Mouse (Mus musculus): ENCODE results near the gene Man1b1. TPM values are rescaled to one million over a fixed set of nuclear protein-coding genes. Genes with fewer than 3 reads are reported as not detected.
A peak's percentile ranks its signal among the peaks of the same experiment; 100 is the strongest.

Man1b1 gene
- polyA plus RNA-seq, 2 experiments: 35.3 to 70.2 TPM

- Histone ChIP-seq H3K4me1 (ENCODE audit: control insufficient read depth, insufficient read depth, low read length) (peaks cover 3% of the 10 kb centered on the region; the same call in 1 of the 2 replicates), H3K4me2 (replicated peaks; ENCODE audit: low read depth, low read length, severe bottlenecking) (peak overlapping the region; percentile 44), H3K9me3 (ENCODE audit: control insufficient read depth, low read length) (no peaks in the 10 kb centered on the region), H3K27ac (replicated peaks; ENCODE audit: low read depth, low read length) (no peak overlapping the region), H3K27me3 (ENCODE audit: control insufficient read depth, insufficient read depth, low read length) (peaks cover 58% of the 10 kb centered on the region), H3K36me3 (ENCODE audit: control insufficient read depth, insufficient read depth, low read length) (no peaks in the 10 kb centered on the region), H3K9ac (ENCODE audit: low read depth, low read length, severe bottlenecking) (0 out of 2 replicates have a peak overlapping the region, but pooled peaks have one; percentile 12), H3K4me3 (replicated peaks; ENCODE audit: low read length) (peak overlapping the region; percentile 32)
- WGBS: 6% methylated on average over 26 of the region's 32 CpGs
- DNase-seq (ENCODE audit: low spot score) (no peak), ATAC-seq (ENCODE audit: low FRiP score, low read depth) (no peak)
- TF ChIP-seq POLR2A (IDR thresholded peaks at IDR 0.05; ENCODE audit: borderline replicate concordance, extremely low read depth, insufficient read depth, insufficient read length): no peak
Measured at GRCm38 (mm10) chr2:25291184-25292053, 40.7 kb upstream of the Man1b1 start.

GRCm38 (mm10) chr2:25292054-25292544 lies 40.0 kb upstream of the Man1b1 start:
- Histone ChIP-seq H3K9ac (ENCODE audit: low read depth, low read length, severe bottlenecking) (peak overlapping the region; percentile 12; the same call in 1 of the 2 replicates), H3K27me3 (ENCODE audit: control insufficient read depth, insufficient read depth, low read length) (peaks cover 58% of the 10 kb centered on the region), H3K4me2 (replicated peaks; ENCODE audit: low read depth, low read length, severe bottlenecking) (peak overlapping the region; percentile 44), H3K4me1 (ENCODE audit: control insufficient read depth, insufficient read depth, low read length) (peaks cover 3% of the 10 kb centered on the region; the same call in 1 of the 2 replicates), H3K36me3 (ENCODE audit: control insufficient read depth, insufficient read depth, low read length) (no peaks in the 10 kb centered on the region), H3K9me3 (ENCODE audit: control insufficient read depth, low read length) (no peaks in the 10 kb centered on the region), H3K4me3 (replicated peaks; ENCODE audit: low read length) (peak overlapping the region; percentile 32), H3K27ac (replicated peaks; ENCODE audit: low read depth, low read length) (no peak overlapping the region)
- TF ChIP-seq POLR2A (IDR thresholded peaks at IDR 0.05; ENCODE audit: borderline replicate concordance, extremely low read depth, insufficient read depth, insufficient read length): no peak
- WGBS: 7% methylated on average over 32 of the region's 43 CpGs
- ATAC-seq (ENCODE audit: low FRiP score, low read depth): peak; percentile 32; the same call in 1 of the 2 replicates
- no peak for DNase-seq (ENCODE audit: low spot score)

GRCm38 (mm10) chr2:25292856-25293255 lies 39.3 kb upstream of the Man1b1 start:
- Histone ChIP-seq H3K9ac (ENCODE audit: low read depth, low read length, severe bottlenecking) (no peak overlapping the region), H3K9me3 (ENCODE audit: control insufficient read depth, low read length) (no peaks in the 10 kb centered on the region), H3K4me2 (replicated peaks; ENCODE audit: low read depth, low read length, severe bottlenecking) (peak overlapping the region; percentile 44; the same call in 1 of the 2 replicates), H3K4me3 (replicated peaks; ENCODE audit: low read length) (no peak overlapping the region), H3K27ac (replicated peaks; ENCODE audit: low read depth, low read length) (no peak overlapping the region), H3K36me3 (ENCODE audit: control insufficient read depth, insufficient read depth, low read length) (no peaks in the 10 kb centered on the region), H3K4me1 (ENCODE audit: control insufficient read depth, insufficient read depth, low read length) (peaks cover 3% of the 10 kb centered on the region; the same call in 1 of the 2 replicates), H3K27me3 (ENCODE audit: control insufficient read depth, insufficient read depth, low read length) (peaks cover 56% of the 10 kb centered on the region)
- ATAC-seq (ENCODE audit: low FRiP score, low read depth): peak; percentile 41; the same call in 1 of the 2 replicates
- no peak for TF ChIP-seq POLR2A (IDR thresholded peaks at IDR 0.05; ENCODE audit: borderline replicate concordance, extremely low read depth, insufficient read depth, insufficient read length)
- 8% methylated on average over 1 of the region's 1 CpGs for whole genome bisulfite sequencing
- DNase-seq (ENCODE audit: low spot score): peak; percentile 66

- ATAC-seq (ENCODE audit: low FRiP score, low read depth): no peak
- no peak overlapping the region for H3K27ac ChIP-seq (replicated peaks; ENCODE audit: low read depth, low read length)
- no peaks in the 10 kb centered on the region for H3K9me3 ChIP-seq (ENCODE audit: control insufficient read depth, low read length)
- peaks cover 3% of the 10 kb centered on the region; the same call in 1 of the 2 replicates for H3K4me1 ChIP-seq (ENCODE audit: control insufficient read depth, insufficient read depth, low read length)
- peaks cover 47% of the 10 kb centered on the region for H3K27me3 ChIP-seq (ENCODE audit: control insufficient read depth, insufficient read depth, low read length)
- no peak overlapping the region for H3K4me2 ChIP-seq (replicated peaks; ENCODE audit: low read depth, low read length, severe bottlenecking)
- no peak overlapping the region for H3K9ac ChIP-seq (ENCODE audit: low read depth, low read length, severe bottlenecking)
- H3K36me3 ChIP-seq (ENCODE audit: control insufficient read depth, insufficient read depth, low read length): no peaks in the 10 kb centered on the region
- no peak for TF ChIP-seq POLR2A (IDR thresholded peaks at IDR 0.05; ENCODE audit: borderline replicate concordance, extremely low read depth, insufficient read depth, insufficient read length)
- 72% methylated on average over 9 of the region's 9 CpGs for WGBS
- DNase-seq (ENCODE audit: low spot score): no peak
- H3K4me3 ChIP-seq (replicated peaks; ENCODE audit: low read length): no peak overlapping the region
Measured at GRCm38 (mm10) chr2:25293706-25294105, 38.4 kb upstream of the Man1b1 start.

GRCm38 (mm10) chr2:25297093-25297492 lies 35.0 kb upstream of the Man1b1 start:
- TF ChIP-seq POLR2A (IDR thresholded peaks at IDR 0.05; ENCODE audit: borderline replicate concordance, extremely low read depth, insufficient read depth, insufficient read length): no peak
- ATAC-seq (ENCODE audit: low FRiP score, low read depth): no peak
- Histone ChIP-seq H3K27ac (replicated peaks; ENCODE audit: low read depth, low read length) (no peak overlapping the region), H3K27me3 (ENCODE audit: control insufficient read depth, insufficient read depth, low read length) (peaks cover 13% of the 10 kb centered on the region), H3K4me3 (replicated peaks; ENCODE audit: low read length) (no peak overlapping the region), H3K4me1 (ENCODE audit: control insufficient read depth, insufficient read depth, low read length) (peaks cover 3% of the 10 kb centered on the region; the same call in 1 of the 2 replicates), H3K9ac (ENCODE audit: low read depth, low read length, severe bottlenecking) (no peak overlapping the region), H3K36me3 (ENCODE audit: control insufficient read depth, insufficient read depth, low read length) (no peaks in the 10 kb centered on the region), H3K9me3 (ENCODE audit: control insufficient read depth, low read length) (no peaks in the 10 kb centered on the region), H3K4me2 (replicated peaks; ENCODE audit: low read depth, low read length, severe bottlenecking) (no peak overlapping the region)
- DNase-seq (ENCODE audit: low spot score): no peak
- WGBS: 73% methylated on average over 7 of the region's 8 CpGs
